In genomic region chr19:23214326-23214725, GRCm38 (mm10) we compare ENCODE assay signal across 18 mouse cellular contexts. TPM values are rescaled to one million over a fixed set of nuclear protein-coding genes. Genes with fewer than 3 reads are reported as not detected.
DNase-seq lines count a peak whose midpoint lies in the region; ATAC-seq lines count a peak whose summit lies in the region.
"Had no signal": no experiment of that assay in that cellular context is flagged by ENCODE, and none has a peak within 500 bp of the region (broad histone marks: within the 10 kb centered on the region; RNA-seq: fewer than 3 reads in every experiment).

No protein-coding gene starts in this region.

- peak; percentile 70 for DNase-seq in layer of hippocampus, adult 11-12 months (ENCODE audit: low spot score)
- DNase-seq in layer of hippocampus, postnatal 25 days (ENCODE audit: extremely low spot score in 1 of 2, low spot score in 1 of 2): no peak
- DNase-seq in frontal cortex, postnatal 10 days (ENCODE audit: low spot score in 2 of 2): peak; percentile 42 to 59
- DNase-seq in layer of hippocampus, adult 9-11 months: peak; percentile 92
- peak; percentile 71 to 75 for DNase-seq in right cerebral cortex, adult 2 months (ENCODE audit: low spot score in 2 of 2)
- no peak for DNase-seq in spleen, postnatal 14 days (ENCODE audit: low spot score in 2 of 2)
- DNase-seq in heart, adult 8-10 months (ENCODE audit: low spot score): no peak
- DNase-seq: adrenal gland, postnatal 10 days; cerebellum, adult 11 months; heart, adult 11 months; heart, postnatal 36 days had no signal

- peaks cover 7% of the 10 kb centered on the region; the same call in 1 of the 2 replicates for H3K36me3 ChIP-seq in intestine, embryonic 15.5 days

- ATAC-seq in intestine, embryonic 15.5 days: no peak
- ATAC-seq: forebrain, embryonic 13.5 days; inflammation-experienced regulatory T-cells, adult 6 months; Patski had no signal

- H3K4me2 ChIP-seq in intestine, embryonic 15.5 days (replicated peaks): no peak overlapping the region
- H3K4me2 ChIP-seq: forebrain, embryonic 13.5 days; lung, embryonic 15.5 days; stomach, embryonic 15.5 days had no signal

- WGBS in intestine, embryonic 15.5 days: 95% methylated on average over 8 of the region's 8 CpGs

- no peaks in the 10 kb centered on the region for H3K9me3 ChIP-seq in intestine, embryonic 15.5 days
- H3K9me3 ChIP-seq: embryonic facial prominence, embryonic 10.5 days; forebrain, embryonic 13.5 days; lung, embryonic 15.5 days; stomach, embryonic 15.5 days had no signal

- no peak overlapping the region for H3K4me3 ChIP-seq in intestine, embryonic 15.5 days (replicated peaks)
- H3K4me3 ChIP-seq: embryonic facial prominence, embryonic 10.5 days; forebrain, embryonic 13.5 days; lung, embryonic 15.5 days; stomach, embryonic 15.5 days had no signal

- no peaks in the 10 kb centered on the region for H3K4me1 ChIP-seq in intestine, embryonic 15.5 days (replicated peaks)
- H3K4me1 ChIP-seq: embryonic facial prominence, embryonic 10.5 days; forebrain, embryonic 13.5 days; lung, embryonic 15.5 days; stomach, embryonic 15.5 days had no signal

- no peak overlapping the region for H3K9ac ChIP-seq in intestine, embryonic 15.5 days
- H3K9ac ChIP-seq: forebrain, embryonic 13.5 days; lung, embryonic 15.5 days; stomach, embryonic 15.5 days had no signal

- no peaks in the 10 kb centered on the region for H3K27me3 ChIP-seq in intestine, embryonic 15.5 days (replicated peaks)
- H3K27me3 ChIP-seq: forebrain, embryonic 13.5 days; lung, embryonic 15.5 days; Patski; stomach, embryonic 15.5 days had no signal

- no peak overlapping the region for H3K27ac ChIP-seq in intestine, embryonic 15.5 days
- H3K27ac ChIP-seq: embryonic facial prominence, embryonic 10.5 days; forebrain, embryonic 13.5 days; lung, embryonic 15.5 days; stomach, embryonic 15.5 days had no signal

RNA-seq across cellular contexts. Expression of gene Smc5, which starts 59.4 kb away (rescaled TPM):
- total RNA-seq in layer of hippocampus, postnatal 25 days (2021): 10 to 100 TPM; 24.5 to 33.9 TPM
- 24.5 and 27.3 TPM in 2 replicates for polyA plus RNA-seq in intestine, embryonic 15.5 days (2015; fragmentation: Nextera tagmentation; extraction: Ambion mirVana)
- total RNA-seq in heart, adult 8-10 months (2022): 10 to 100 TPM; 15.6 to 23.3 (median 18.1) TPM

Comparison
In these comparisons a context has a peak if more than half of its experiments do, and no peak if none do; other contexts are left out.
1. DNase-seq: peak in layer of hippocampus, adult 11-12 months (single experiment), frontal cortex, postnatal 10 days (2 of 2), layer of hippocampus, adult 9-11 months (single experiment) and right cerebral cortex, adult 2 months (2 of 2); none in layer of hippocampus, postnatal 25 days (0 of 2), spleen, postnatal 14 days (0 of 2) and heart, adult 8-10 months (single experiment).